Mouse (Mus musculus): ENCODE measurements around the gene Calu.

- no peak for TF ChIP-seq CTCF (IDR thresholded peaks at IDR 0.05; ENCODE audit: control insufficient read depth, insufficient read depth, insufficient read length)
- TF ChIP-seq MAX (IDR thresholded peaks at IDR 0.05), result no peak
- TF ChIP-seq FOSL1 (IDR thresholded peaks at IDR 0.05; ENCODE audit: insufficient read depth, low read length, poor library complexity, severe bottlenecking), result no peak
- no peak for TF ChIP-seq MYOD1 (IDR thresholded peaks at IDR 0.05; ENCODE audit: control insufficient read depth, insufficient read length, low read depth)
- no peak for TF ChIP-seq MYOG (IDR thresholded peaks at IDR 0.05; ENCODE audit: control insufficient read depth, extremely low read depth, insufficient read length)
- no peak for TF ChIP-seq CEBPB (IDR thresholded peaks at IDR 0.05; ENCODE audit: low read depth)
These were observed 15.3 kb downstream of the Calu start for GRCm38 (mm10) chr6:29363129-29363515.
